Mouse (Mus musculus) ES-CJ7 (cell line): Measurements from ENCODE around the gene Nudt8.
"Not testable (repeated sequence)": the region's sequence is repeated elsewhere in the genome, so short reads cannot be mapped to it uniquely, and the experiment has no call there.

Experiments used
- DNase-seq: peaks from one replicate; pipeline ENCODE4 v3.0.0; 2011; ENCODE audit warnings: low read depth, low spot score

Nudt8 gene

GRCm38 (mm10) chr19:4014802-4015201 lies 14.4 kb downstream of the Nudt8 start:
- DNase-seq, result no peak

DNA sequence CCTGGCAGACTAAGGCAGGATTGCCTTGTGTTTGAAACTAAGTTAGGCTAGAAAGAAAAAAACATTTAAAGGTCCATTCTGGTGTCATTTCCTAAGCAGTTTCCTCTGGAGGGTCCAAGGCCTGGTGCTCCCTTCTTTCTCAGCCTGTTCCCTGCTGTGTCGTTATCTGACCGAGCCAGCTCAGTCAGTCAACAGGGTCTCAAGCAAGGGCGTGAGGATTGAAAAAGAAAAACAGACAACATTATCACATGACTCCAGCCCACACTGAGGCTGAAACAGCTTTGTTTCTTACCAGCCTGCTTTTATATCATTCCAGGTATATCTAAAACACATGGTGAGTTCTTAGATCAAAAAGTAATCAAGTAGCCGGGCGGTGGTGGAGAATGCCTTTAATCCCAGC lies 15.3 kb downstream of the Nudt8 start:
- no peak for DNase-seq

GRCm38 (mm10) chr19:4017921-4018587 lies 17.7 kb downstream of the Nudt8 start:
- DNase-seq, result no peak

DNA sequence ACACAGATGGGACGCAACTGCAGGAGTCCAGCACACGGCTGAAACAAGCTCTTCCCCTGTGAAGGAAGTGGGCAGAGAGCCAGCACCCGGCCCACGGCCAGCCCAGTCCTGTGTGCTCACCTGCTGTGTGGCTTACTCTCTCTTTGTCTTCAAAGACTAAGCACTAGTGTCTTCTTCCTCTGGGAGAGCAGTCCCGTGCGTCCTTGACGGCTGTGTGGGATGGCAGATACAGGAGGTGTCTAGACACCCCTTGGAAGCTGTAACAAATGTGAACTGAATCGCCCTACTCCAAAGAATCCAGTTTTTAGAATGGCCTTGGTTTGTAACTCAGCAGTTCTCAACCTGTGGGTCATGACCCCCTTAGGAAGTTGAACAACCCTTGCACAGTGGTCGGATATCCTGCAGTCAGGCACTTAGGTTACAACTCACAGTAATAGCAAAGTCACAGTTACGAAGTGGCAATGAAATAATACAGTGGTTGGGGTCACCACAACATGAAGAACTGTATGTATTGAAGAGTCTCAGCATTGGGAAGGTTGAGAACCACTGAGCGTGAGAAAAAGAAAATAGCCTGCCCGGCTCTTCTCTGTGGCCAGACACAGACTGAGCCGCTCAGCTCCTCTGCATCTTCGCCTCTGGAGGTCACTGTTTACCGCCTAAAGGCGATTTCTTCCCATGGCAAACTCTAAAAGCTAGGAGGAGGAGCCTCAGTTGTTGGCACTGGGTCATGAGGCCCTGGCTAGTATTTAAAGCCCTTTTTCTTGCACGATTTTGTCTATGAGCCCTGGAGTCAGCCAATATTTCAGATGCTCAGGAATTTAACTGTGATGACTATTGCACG lies 18.6 kb downstream of the Nudt8 start:
- peak; percentile 85 for DNase-seq

DNA sequence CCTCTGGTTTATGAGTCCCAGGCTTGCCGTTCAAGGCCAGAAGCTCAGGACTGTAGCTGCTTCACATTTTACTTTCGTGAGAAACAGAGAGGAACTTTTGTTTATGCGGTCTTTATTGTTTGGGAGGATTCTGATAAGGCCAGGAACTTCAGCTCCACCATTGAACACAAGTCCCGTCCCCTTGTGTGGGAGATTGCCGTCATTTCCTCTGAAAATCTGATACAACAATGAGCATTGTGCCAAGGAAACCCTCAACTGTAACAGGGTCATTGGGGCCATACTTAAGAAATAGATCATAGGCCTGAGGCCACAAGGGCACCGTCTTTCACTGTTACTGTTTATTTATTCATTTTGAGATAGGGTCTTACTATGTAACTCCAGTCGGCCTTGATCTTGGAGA lies 22.8 kb downstream of the Nudt8 start:
- no peak for DNase-seq

GRCm38 (mm10) chr19:4027576-4027975 lies 27.2 kb downstream of the Nudt8 start:
- DNase-seq, result no peak

- no peak for DNase-seq
Measured at GRCm38 (mm10) chr19:4032668-4033067, 32.3 kb downstream of the Nudt8 start.

GRCm38 (mm10) chr19:4033298-4033697 lies 32.9 kb downstream of the Nudt8 start:
- DNase-seq, result no peak

DNA sequence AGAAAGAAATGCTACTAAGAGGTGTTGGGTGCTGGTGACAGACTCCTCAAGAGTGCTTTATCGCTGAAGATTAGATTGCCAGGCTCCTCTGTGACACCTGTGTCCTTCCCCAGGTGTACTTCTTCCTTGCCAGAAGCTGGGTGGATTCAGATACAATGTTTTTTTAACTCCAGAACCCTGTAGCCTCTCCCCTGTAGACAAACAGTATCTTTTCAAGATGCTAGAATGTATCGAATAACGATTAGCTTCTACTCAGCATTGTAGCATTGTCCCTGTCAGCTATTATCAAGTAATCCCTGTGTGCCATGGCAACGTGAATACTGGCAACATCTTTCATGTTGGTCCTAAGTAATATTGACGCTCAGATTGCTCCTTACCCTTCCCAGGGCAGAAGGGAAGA lies 33.4 kb downstream of the Nudt8 start:
- no peak for DNase-seq

GRCm38 (mm10) chr19:4036327-4037045 lies 36.1 kb downstream of the Nudt8 start:
- DNase-seq, result no peak

DNA sequence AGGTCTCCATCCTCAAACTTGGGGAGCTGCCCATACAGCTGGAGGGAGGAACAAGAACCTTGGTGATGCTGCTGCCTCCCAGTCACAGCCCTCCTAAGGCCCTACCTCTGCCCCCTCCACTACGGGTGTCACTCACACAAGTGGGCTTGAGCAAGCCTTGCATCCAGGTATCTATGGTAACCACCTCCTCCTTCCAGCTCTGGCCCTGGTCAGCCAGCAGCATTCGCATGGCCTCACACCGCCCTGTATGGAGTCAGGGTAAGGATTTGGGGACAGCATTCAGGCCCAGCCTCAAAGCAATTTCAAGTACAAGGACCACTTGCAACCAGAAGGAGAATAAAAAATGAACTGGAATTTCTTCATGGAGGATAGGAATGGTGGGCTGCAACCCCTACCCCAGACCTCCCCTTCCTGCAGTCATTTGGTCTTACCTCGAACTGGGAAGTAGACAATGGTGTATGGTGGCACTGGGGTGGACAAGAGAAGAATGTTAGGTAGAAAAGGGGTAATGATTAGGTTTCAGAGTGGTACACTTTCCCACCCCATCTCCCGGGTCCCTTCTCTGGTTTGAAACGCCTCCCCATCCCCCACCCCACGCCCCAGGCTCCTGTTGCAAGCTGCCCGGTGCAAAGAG lies 36.9 kb downstream of the Nudt8 start:
- not testable (repeated sequence) for DNase-seq

- DNase-seq, result peak; percentile 70
Measured at GRCm38 (mm10) chr19:4037788-4038232, 37.4 kb downstream of the Nudt8 start, which contains the start of gene Gstp1. Gene Gstp1, minus strand, starts transcription at chr19:4037985.

GRCm38 (mm10) chr19:4040941-4041340 lies 40.6 kb downstream of the Nudt8 start:
- DNase-seq, result not testable (repeated sequence)

- DNase-seq, result not testable (repeated sequence)
Measured at GRCm38 (mm10) chr19:4041500-4041899, 41.1 kb downstream of the Nudt8 start.

- DNase-seq, result peak; percentile 76
Measured at GRCm38 (mm10) chr19:4042124-4042523, 41.7 kb downstream of the Nudt8 start.

- DNase-seq, result not testable (repeated sequence)
Measured at GRCm38 (mm10) chr19:4044109-4044508, 43.7 kb downstream of the Nudt8 start.

GRCm38 (mm10) chr19:4045966-4046865 lies 45.8 kb downstream of the Nudt8 start, which contains the start of gene Gstp2:
Gene Gstp2, minus strand, starts transcription at chr19:4046023.
- peak; percentile 94 for DNase-seq

DNA sequence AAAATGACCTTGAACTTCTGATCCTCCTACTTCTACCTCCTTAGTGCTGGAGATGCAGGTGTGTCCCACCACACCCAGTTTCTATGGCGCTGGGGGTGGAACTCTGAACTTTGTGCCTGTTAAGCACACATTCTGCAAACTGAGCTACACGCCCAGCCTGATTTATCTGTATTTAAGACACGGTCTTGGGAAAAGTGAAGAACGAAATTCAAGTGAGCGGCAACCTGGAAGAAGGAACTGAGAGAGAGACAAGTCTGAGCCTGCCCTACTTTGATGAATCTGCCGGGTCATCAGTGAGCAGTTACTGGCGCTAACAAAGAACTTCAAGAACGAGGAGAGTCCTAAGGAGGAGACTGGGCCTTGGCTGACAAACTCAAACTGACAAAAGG lies 46.5 kb downstream of the Nudt8 start:
- DNase-seq, result peak; percentile 91

DNA sequence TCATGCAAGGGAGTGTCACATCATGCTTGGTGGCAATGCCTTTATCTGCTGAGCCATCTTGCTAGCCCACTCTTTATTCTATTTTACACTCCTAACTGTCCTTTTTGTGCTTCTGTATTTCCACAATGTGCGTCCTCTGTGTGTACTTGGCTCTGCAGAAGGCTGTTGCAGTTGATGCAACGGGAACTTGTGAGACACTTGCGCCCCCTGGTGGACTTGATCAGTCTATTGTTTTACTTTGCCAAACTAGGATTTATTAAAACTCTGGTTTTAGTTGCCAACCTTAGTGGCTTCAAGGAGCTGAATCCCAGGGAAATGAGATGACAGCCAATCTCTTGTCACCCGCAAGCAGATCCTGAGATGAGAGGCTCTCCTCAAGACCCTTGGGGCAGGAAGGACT lies 47.5 kb downstream of the Nudt8 start:
- DNase-seq, result peak; percentile 92

DNA sequence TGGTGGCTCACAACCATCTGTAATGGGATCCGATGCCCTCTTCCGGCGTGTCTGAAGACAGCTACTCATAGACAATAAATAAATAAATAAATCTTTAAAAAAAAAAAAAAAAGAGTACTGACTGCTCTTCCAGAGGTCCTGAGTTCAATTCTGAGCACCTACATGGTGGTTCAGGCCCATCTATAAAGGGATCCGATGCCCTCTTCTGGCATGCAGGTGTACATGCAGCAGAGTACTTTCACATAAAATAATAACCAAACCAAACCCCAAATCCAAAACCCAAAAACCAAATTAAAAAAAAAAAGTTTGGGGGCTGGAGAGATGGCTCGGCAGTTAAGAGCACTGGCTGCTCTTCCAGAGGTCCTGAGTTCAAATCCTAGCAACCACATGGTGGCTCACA lies 48.7 kb downstream of the Nudt8 start:
- DNase-seq, result not testable (repeated sequence)

- DNase-seq, result peak; percentile 62
Measured at GRCm38 (mm10) chr19:4051016-4051415, 50.6 kb downstream of the Nudt8 start.
